Mouse (Mus musculus) forebrain, postnatal 0 days (tissue): ENCODE measurements around the gene Ly6g5c. TPM values are rescaled to one million over a fixed set of nuclear protein-coding genes. Genes with fewer than 3 reads are reported as not detected.
A peak's percentile ranks its signal among the peaks of the same experiment; 100 is the strongest.

Experiments used
- ATAC-seq: fragments of 200-750 bp; cut with Nextera tagmentation; 2 replicates; pipeline ENCODE4 v1.8.0; 2017; ENCODE audit warnings: mild to moderate bottlenecking, moderate library complexity
- DNase-seq: peaks from one replicate; pipeline ENCODE4 v3.0.0-alpha.2; 2015
- H3K27ac ChIP-seq: fragments of 300-500 bp; sonication (generic); 2 replicates; pipeline ENCODE4 v1.5.1; 2014; ENCODE audit warnings: low read depth, mild to moderate bottlenecking, antibody characterized with exemption, low read length, moderate library complexity, mixed read lengths
- H3K27me3 ChIP-seq: fragments of 300-500 bp; sonication (generic); 2 replicates; pipeline ENCODE4 v1.6.1; 2014; ENCODE audit warnings: mild to moderate bottlenecking, low read length, mixed read lengths; ENCODE audit not compliant: insufficient read depth
- H3K36me3 ChIP-seq: fragments of 300-500 bp; sonication (generic); 2 replicates; pipeline ENCODE4 v1.6.1; 2014; ENCODE audit warnings: mild to moderate bottlenecking, moderate library complexity; ENCODE audit not compliant: insufficient read depth
- H3K4me1 ChIP-seq: fragments of 300-500 bp; sonication (generic); 2 replicates; pipeline ENCODE4 v1.6.1; 2014; ENCODE audit warnings: antibody characterized with exemption; ENCODE audit not compliant: insufficient read depth
- H3K4me2 ChIP-seq: fragments of 300-500 bp; sonication (generic); 2 replicates; pipeline ENCODE4 v1.6.1; 2014; ENCODE audit warnings: low read depth, mild to moderate bottlenecking, moderate library complexity
- H3K4me3 ChIP-seq: fragments of 300-500 bp; sonication (generic); 2 replicates; pipeline ENCODE4 v1.5.1; 2014; ENCODE audit warnings: low read depth, low read length, mixed read lengths
- H3K9ac ChIP-seq: fragments of 300-500 bp; sonication (generic); 2 replicates; pipeline ENCODE4 v1.6.1; 2014; ENCODE audit warnings: mild to moderate bottlenecking
- H3K9me3 ChIP-seq: fragments of 300-500 bp; sonication (generic); 2 replicates; pipeline ENCODE4 v1.6.1; 2016; ENCODE audit warnings: low read length
- CTCF ChIP-seq: sonication (generic); IDR thresholded peaks from 2 replicates; pipeline ENCODE4 v1.5.1; 2016; ENCODE audit warnings: antibody characterized with exemption, control low read depth, low read depth
- WGBS: fragments of 180-500 bp; shearing (Covaris S2); extraction: QIAGEN DNeasy Blood & Tissue Kit; methylation state at CpG from one replicate; pipeline ENCODE4 v1.1.7; 2014; 5-methylcytosine and 5-hydroxymethylcytosine counted together
- polyA plus RNA-seq: library from polyadenylated mRNA; unstranded; fragments of >200 nt; fragmentation: Nextera tagmentation; extraction: Ambion mirVana; gene quantifications from 2 replicates; pipeline ENCODE4 v1.2.1, GENCODE M21; 2015
- total RNA-seq: library from RNA; depleted of rRNA; stranded (reverse); fragments of >200 nt; gene quantifications from 2 replicates; pipeline ENCODE4 v1.2.3, GENCODE M21; 2014

Ly6g5c gene
- total and polyA plus RNA-seq, 2 experiments from 2014 or later: not detected

- Histone ChIP-seq H3K27me3 (no peaks in the 10 kb centered on the region), H3K27ac (no peak overlapping the region), H3K4me2 (no peak overlapping the region), H3K9me3 (no peaks in the 10 kb centered on the region), H3K36me3 (no peaks in the 10 kb centered on the region), H3K4me1 (0 out of 2 replicates have a peak, but pooled peaks cover 5% of the 10 kb centered on the region), H3K4me3 (no peak overlapping the region), H3K9ac (no peak overlapping the region)
- no peak for DNase-seq
- no peak for ATAC-seq
- no peak for TF ChIP-seq CTCF
- WGBS: 48% methylated on average over 14 of the region's 17 CpGs
Measured at GRCm38 (mm10) chr17:35074097-35074496, 34.0 kb upstream of the Ly6g5c start.

- no peak within 1 kb of the TSS; the same call in 1 of the 2 replicates for H3K4me3 ChIP-seq
- peak within 1 kb of the TSS; percentile 41 for H3K4me2 ChIP-seq
- ATAC-seq: peak; percentile 53
- H3K9ac ChIP-seq: peak within 1 kb of the TSS; percentile 40; the same call in 1 of the 2 replicates
- no peak for TF ChIP-seq CTCF
- 0 out of 2 replicates have a peak, but pooled peaks cover 5% of the 10 kb centered on the region for H3K4me1 ChIP-seq
- no peaks in the 10 kb centered on the region for H3K36me3 ChIP-seq
- H3K27ac ChIP-seq: peak within 1 kb of the TSS; percentile 57; the same call in 1 of the 2 replicates
- 29% methylated on average over 10 of the region's 10 CpGs for WGBS
- H3K9me3 ChIP-seq: no peaks in the 10 kb centered on the region
- no peaks in the 10 kb centered on the region for H3K27me3 ChIP-seq
- peak; percentile 53 for DNase-seq
Measured at GRCm38 (mm10) chr17:35076507-35077176, 31.4 kb upstream of the Ly6g5c start, which contains the start of gene Ly6g6e. Gene Ly6g6e (plus strand): TSS chr17:35076902.

- 27% methylated on average over 2 of the region's 2 CpGs for WGBS
- ATAC-seq (peak; percentile 51), DNase-seq (no peak)
- TF ChIP-seq CTCF: no peak
- Histone ChIP-seq H3K9ac (0 out of 2 replicates have a peak overlapping the region, but pooled peaks have one; percentile 40), H3K4me1 (0 out of 2 replicates have a peak, but pooled peaks cover 5% of the 10 kb centered on the region), H3K27me3 (no peaks in the 10 kb centered on the region), H3K4me3 (no peak overlapping the region), H3K4me2 (peak overlapping the region; percentile 41), H3K36me3 (no peaks in the 10 kb centered on the region), H3K9me3 (no peaks in the 10 kb centered on the region), H3K27ac (0 out of 2 replicates have a peak overlapping the region, but pooled peaks have one; percentile 57)
Measured at GRCm38 (mm10) chr17:35077285-35077684, 30.8 kb upstream of the Ly6g5c start.

- peak; percentile 52 for TF ChIP-seq CTCF
- 16% methylated on average over 14 of the region's 14 CpGs for WGBS
- H3K4me1 ChIP-seq: 0 out of 2 replicates have a peak, but pooled peaks cover 5% of the 10 kb centered on the region
- peak; percentile 26; the same call in 1 of the 2 replicates for ATAC-seq
- H3K27ac ChIP-seq: peak within 1 kb of the TSS; percentile 57; the same call in 1 of the 2 replicates
- no peaks in the 10 kb centered on the region for H3K27me3 ChIP-seq
- no peak within 1 kb of the TSS; the same call in 1 of the 2 replicates for H3K4me3 ChIP-seq
- peak within 1 kb of the TSS; percentile 41 for H3K4me2 ChIP-seq
- peak within 1 kb of the TSS; percentile 40; the same call in 1 of the 2 replicates for H3K9ac ChIP-seq
- DNase-seq: no peak
- H3K9me3 ChIP-seq: no peaks in the 10 kb centered on the region
- no peaks in the 10 kb centered on the region for H3K36me3 ChIP-seq
Measured at GRCm38 (mm10) chr17:35077786-35078233, 30.3 kb upstream of the Ly6g5c start, which contains the start of gene Ly6g6d. Gene Ly6g6d (minus strand): TSS chr17:35078065.

GRCm38 (mm10) chr17:35079778-35080177 is 28.3 kb upstream of the Ly6g5c start:
- no peak overlapping the region for H3K9ac ChIP-seq
- no peak overlapping the region for H3K4me3 ChIP-seq
- no peak for TF ChIP-seq CTCF

GRCm38 (mm10) chr17:35080248-35080647 is 27.8 kb upstream of the Ly6g5c start:
- H3K4me2 ChIP-seq: no peak overlapping the region
- H3K9ac ChIP-seq: no peak overlapping the region
- DNase-seq: no peak
- H3K27me3 ChIP-seq: no peaks in the 10 kb centered on the region
- WGBS: 58% methylated on average over 6 of the region's 6 CpGs
- H3K4me3 ChIP-seq: no peak overlapping the region
- TF ChIP-seq CTCF: no peak
- no peaks in the 10 kb centered on the region for H3K36me3 ChIP-seq
- H3K27ac ChIP-seq: no peak overlapping the region
- no peaks in the 10 kb centered on the region for H3K9me3 ChIP-seq
- no peak for ATAC-seq
- 0 out of 2 replicates have a peak, but pooled peaks cover 5% of the 10 kb centered on the region for H3K4me1 ChIP-seq

More at GRCm38 (mm10) chr17:35079778-35080177, 28.3 kb upstream of the Ly6g5c start:
- Histone ChIP-seq H3K9me3 (no peaks in the 10 kb centered on the region), H3K4me2 (no peak overlapping the region), H3K27me3 (no peaks in the 10 kb centered on the region), H3K4me1 (0 out of 2 replicates have a peak, but pooled peaks cover 5% of the 10 kb centered on the region), H3K27ac (no peak overlapping the region), H3K36me3 (no peaks in the 10 kb centered on the region)
- no peak for ATAC-seq
- DNase-seq: no peak
- WGBS: 73% methylated on average over 9 of the region's 9 CpGs

- H3K4me3 ChIP-seq: no peak overlapping the region
- H3K9me3 ChIP-seq: no peaks in the 10 kb centered on the region
- no peak for TF ChIP-seq CTCF
- H3K4me2 ChIP-seq: no peak overlapping the region
- ATAC-seq (no peak), DNase-seq (no peak)
- no peaks in the 10 kb centered on the region for H3K36me3 ChIP-seq
- H3K27me3 ChIP-seq: no peaks in the 10 kb centered on the region
- 0 out of 2 replicates have a peak, but pooled peaks cover 5% of the 10 kb centered on the region for H3K4me1 ChIP-seq
- WGBS: 93% methylated on average over 4 of the region's 4 CpGs
- H3K9ac ChIP-seq: no peak overlapping the region
- no peak overlapping the region for H3K27ac ChIP-seq
Measured at GRCm38 (mm10) chr17:35080710-35081109, 27.4 kb upstream of the Ly6g5c start.
